Mouse (Mus musculus): ENCODE measurements at regions not wholly inside any gene's neighbourhood (a gene's known extent, or its start where the extent isn't known, plus 50 kb on each side); places are given as distances from the start of the nearest gene placed in this dataset.

DNA sequence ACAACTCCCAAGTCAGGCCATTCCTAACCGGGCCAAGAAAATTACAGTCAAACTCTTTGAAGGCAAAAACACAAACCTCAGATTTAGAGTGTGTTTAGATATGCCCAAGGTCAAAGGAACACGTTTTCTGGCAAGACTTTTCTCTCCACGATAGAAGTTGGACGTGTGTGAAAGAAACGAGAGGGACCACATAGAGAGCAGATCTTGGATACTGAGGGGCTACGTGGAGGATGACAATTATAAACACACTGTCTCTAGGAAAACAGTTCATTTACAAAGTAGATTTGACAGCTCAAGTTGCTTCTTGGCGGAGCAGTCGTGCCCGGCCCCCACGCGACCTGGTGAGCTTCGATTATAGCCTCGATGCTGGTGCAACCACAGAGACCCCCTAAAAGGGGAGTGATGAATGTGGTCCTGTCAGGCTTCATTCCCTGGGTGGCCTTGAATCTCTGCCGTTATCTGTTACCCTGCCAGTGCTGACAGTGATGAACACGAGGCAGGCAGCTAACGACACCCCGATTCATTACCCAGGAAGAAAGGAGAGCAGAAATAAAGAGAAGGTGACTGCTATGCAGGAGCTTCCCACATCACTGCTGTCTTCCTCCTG is 187.4 kb upstream of the Noct start:
- WGBS, result 26% methylated on average over 17 of the region's 17 CpGs

DNA sequence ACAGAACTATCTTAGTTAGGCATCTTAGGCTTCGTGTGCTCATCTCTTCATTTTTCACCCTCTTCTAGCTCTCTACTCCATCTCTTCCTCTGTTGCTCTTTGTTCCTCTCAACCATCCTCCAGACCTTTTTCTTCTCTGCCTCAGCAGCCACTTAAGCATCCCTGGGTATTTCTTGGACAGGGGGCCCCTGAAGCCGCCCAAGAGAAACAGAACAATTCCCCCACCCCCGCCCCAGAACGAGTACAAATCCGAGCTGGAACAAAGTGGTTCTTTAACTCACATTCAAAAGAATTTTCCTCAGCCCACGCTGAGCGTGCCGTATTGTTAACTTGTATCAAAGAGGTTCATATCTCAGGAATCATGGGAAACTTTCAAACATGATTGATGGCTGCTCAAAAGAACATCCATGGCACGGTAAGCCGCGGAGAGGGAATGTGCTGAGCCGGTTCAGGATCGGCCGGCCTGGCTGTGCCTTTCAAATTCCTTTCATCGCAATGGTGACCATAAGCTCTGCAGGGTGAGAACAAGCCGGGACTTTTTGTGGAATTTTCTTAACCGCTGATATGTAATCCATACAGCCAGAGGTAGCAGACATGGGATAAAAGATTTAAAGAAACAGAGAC is 181.9 kb upstream of the Noct start:
- H3K9me3 ChIP-seq (ENCODE audit: low read length), result no peaks in the 10 kb centered on the region
- H3K4me3 ChIP-seq (ENCODE audit: low read length), result no peak overlapping the region
- H3K36me3 ChIP-seq (ENCODE audit: insufficient read depth, low read length), result no peaks in the 10 kb centered on the region
- H3K4me1 ChIP-seq (ENCODE audit: insufficient read depth, low read length), result no peaks in the 10 kb centered on the region
- no peak overlapping the region for H3K27ac ChIP-seq (ENCODE audit: low read length)
- no peak overlapping the region for H3K4me2 ChIP-seq (replicated peaks; ENCODE audit: low read depth, low read length)
- no peaks in the 10 kb centered on the region for H3K27me3 ChIP-seq (ENCODE audit: insufficient read depth, low read length)
- 64% methylated on average over 17 of the region's 17 CpGs for WGBS
- no peak for ATAC-seq (ENCODE audit: low FRiP score, low TSS enrichment)
- H3K9ac ChIP-seq (replicated peaks; ENCODE audit: low read length), result no peak overlapping the region

More for the DNA sequence above, 187.4 kb upstream of the Noct start:
- H3K9me3 ChIP-seq (ENCODE audit: low read length), result no peaks in the 10 kb centered on the region
- ATAC-seq (ENCODE audit: low FRiP score, low TSS enrichment), result no peak
- no peak overlapping the region for H3K4me3 ChIP-seq (ENCODE audit: low read length)
- no peaks in the 10 kb centered on the region for H3K36me3 ChIP-seq (ENCODE audit: insufficient read depth, low read length)
- no peaks in the 10 kb centered on the region; the same call in 1 of the 2 replicates for H3K4me1 ChIP-seq (ENCODE audit: insufficient read depth, low read length)
- H3K9ac ChIP-seq (replicated peaks; ENCODE audit: low read length), result no peak overlapping the region
- H3K27me3 ChIP-seq (ENCODE audit: insufficient read depth, low read length), result no peaks in the 10 kb centered on the region
- H3K27ac ChIP-seq (ENCODE audit: low read length), result no peak overlapping the region
- no peak overlapping the region for H3K4me2 ChIP-seq (replicated peaks; ENCODE audit: low read depth, low read length)

DNA sequence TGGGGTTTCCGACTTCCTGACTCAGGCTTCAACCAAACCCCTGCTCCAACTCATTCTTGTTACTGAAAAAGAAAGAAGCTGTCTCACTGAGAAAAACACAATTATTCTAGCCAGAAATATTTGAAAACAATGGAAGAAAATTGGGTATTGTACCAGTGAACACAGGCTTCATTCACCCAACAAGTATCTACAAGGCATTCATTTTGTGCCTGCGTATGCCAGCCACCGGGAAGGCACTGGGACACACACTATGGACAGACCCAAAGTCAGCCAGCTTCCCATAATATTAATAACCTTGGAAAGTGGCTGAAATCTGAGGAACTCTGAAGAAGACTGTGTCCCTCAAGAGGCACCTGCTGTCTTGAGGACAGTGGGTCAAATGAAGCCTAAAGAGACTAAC is 175.5 kb upstream of the Noct start:
- Histone ChIP-seq H3K36me3 (ENCODE audit: insufficient read depth, low read length) (no peaks in the 10 kb centered on the region), H3K27ac (ENCODE audit: low read length) (no peak overlapping the region), H3K9ac (replicated peaks; ENCODE audit: low read length) (no peak overlapping the region), H3K9me3 (ENCODE audit: low read length) (peaks cover 7% of the 10 kb centered on the region), H3K4me3 (ENCODE audit: low read length) (no peak overlapping the region), H3K27me3 (ENCODE audit: insufficient read depth, low read length) (no peaks in the 10 kb centered on the region), H3K4me1 (ENCODE audit: insufficient read depth, low read length) (no peaks in the 10 kb centered on the region), H3K4me2 (replicated peaks; ENCODE audit: low read depth, low read length) (no peak overlapping the region)
- WGBS, result 97% methylated on average over 3 of the region's 3 CpGs
- ATAC-seq (ENCODE audit: low FRiP score, low TSS enrichment), result no peak

DNA sequence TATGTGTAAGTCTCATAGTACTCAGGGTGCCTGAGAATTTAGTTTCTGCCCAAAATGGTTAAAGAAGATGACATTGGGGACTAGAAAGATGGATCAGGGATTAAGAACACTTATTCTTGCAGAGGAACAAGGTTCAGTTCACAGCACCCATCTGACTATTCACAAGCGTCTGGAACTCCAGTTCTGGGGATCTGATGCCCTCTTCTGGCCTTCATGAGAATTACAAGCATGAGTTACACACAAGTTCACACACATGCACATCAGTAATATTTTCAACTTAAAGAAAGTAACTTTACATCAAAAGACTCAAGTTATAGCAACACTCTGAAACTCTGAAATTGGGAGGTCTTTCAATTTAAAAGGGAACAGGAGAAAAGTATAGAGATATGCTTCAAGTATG is 174.1 kb upstream of the Noct start:
- Histone ChIP-seq H3K4me2 (replicated peaks; ENCODE audit: low read depth, low read length) (no peak overlapping the region), H3K9ac (replicated peaks; ENCODE audit: low read length) (no peak overlapping the region), H3K4me3 (ENCODE audit: low read length) (no peak overlapping the region), H3K27ac (ENCODE audit: low read length) (no peak overlapping the region), H3K27me3 (ENCODE audit: insufficient read depth, low read length) (no peaks in the 10 kb centered on the region), H3K4me1 (ENCODE audit: insufficient read depth, low read length) (no peaks in the 10 kb centered on the region), H3K36me3 (ENCODE audit: insufficient read depth, low read length) (no peaks in the 10 kb centered on the region), H3K9me3 (ENCODE audit: low read length) (peaks cover 7% of the 10 kb centered on the region)
- 88% methylated on average over 1 of the region's 1 CpGs for WGBS
- ATAC-seq (ENCODE audit: low FRiP score, low TSS enrichment), result no peak

DNA sequence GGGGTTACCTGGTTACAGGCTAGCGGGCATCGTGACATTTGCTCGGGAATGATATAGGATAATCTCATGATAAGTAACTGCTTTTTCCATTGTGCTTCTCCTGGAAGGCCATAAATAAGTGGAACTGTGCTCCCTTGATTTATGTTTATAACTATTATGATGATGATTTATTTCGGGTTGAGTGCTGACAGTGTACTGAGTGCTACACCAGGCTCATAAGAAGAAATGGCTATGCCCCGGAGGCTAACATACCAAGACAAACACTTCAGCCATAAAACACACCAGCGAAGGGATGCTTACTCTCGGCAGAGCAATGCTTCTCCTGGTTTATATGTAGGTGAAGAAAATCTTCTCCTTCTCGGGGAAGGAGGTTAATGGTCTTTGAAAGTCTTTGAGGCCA is 169.2 kb upstream of the Noct start:
- Histone ChIP-seq H3K9me3 (ENCODE audit: low read length) (peaks cover 9% of the 10 kb centered on the region), H3K9ac (replicated peaks; ENCODE audit: low read length) (no peak overlapping the region), H3K36me3 (ENCODE audit: insufficient read depth, low read length) (no peaks in the 10 kb centered on the region), H3K27ac (ENCODE audit: low read length) (no peak overlapping the region), H3K4me1 (ENCODE audit: insufficient read depth, low read length) (no peaks in the 10 kb centered on the region), H3K27me3 (ENCODE audit: insufficient read depth, low read length) (no peaks in the 10 kb centered on the region), H3K4me3 (ENCODE audit: low read length) (no peak overlapping the region), H3K4me2 (replicated peaks; ENCODE audit: low read depth, low read length) (no peak overlapping the region)
- no peak for ATAC-seq (ENCODE audit: low FRiP score, low TSS enrichment)
- 42% methylated on average over 8 of the region's 8 CpGs for WGBS

DNA sequence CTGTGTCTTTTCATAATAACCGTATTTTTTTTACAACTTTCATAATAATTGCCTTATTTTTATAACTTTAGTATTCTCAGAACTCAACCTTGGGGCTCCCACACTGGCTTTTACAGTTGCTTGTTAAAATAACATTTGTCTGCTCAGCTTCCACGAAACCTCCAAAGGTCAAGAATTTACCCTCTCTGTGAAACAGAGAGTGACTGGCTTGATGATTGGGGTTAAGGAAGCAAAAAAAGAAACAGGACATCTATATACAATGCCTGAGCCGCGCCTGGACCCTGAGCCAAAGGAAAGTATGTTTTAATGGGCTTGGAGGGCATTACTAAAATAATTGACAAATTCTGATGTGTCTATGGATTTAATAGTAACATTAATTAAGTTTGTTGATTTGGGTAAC is 160.0 kb upstream of the Noct start:
- peak; percentile 70; the same call in 1 of the 2 replicates for ATAC-seq (ENCODE audit: low FRiP score, low TSS enrichment)
- H3K27ac ChIP-seq (ENCODE audit: low read length), result no peak overlapping the region

DNA sequence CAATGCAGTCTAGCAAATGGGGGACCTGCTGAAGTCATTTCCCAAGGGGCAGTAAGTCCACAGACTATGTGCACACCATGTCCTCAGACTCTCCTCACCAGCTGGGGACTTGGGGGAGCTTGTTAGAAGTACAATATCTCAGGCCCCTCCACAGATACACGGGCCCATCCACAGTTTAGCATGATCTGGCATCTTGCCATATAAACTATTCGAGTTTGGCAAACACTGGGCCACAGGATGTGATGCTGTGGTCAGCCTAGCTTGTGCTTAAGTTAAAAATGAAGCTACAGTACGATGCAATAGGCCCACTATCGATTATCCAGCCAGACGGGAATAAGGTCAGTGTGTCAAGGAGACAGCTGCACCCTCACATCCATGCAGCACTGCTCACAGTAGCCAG is 157.9 kb upstream of the Noct start:
- Histone ChIP-seq H3K4me2 (replicated peaks; ENCODE audit: low read depth, low read length) (no peak overlapping the region), H3K36me3 (ENCODE audit: insufficient read depth, low read length) (no peaks in the 10 kb centered on the region), H3K9ac (replicated peaks; ENCODE audit: low read length) (no peak overlapping the region), H3K4me1 (ENCODE audit: insufficient read depth, low read length) (peaks cover 27% of the 10 kb centered on the region), H3K9me3 (ENCODE audit: low read length) (no peaks in the 10 kb centered on the region), H3K27ac (ENCODE audit: low read length) (no peak overlapping the region), H3K27me3 (ENCODE audit: insufficient read depth, low read length) (no peaks in the 10 kb centered on the region), H3K4me3 (ENCODE audit: low read length) (no peak overlapping the region)
- WGBS, result 34% methylated on average over 5 of the region's 5 CpGs
- ATAC-seq (ENCODE audit: low FRiP score, low TSS enrichment), result no peak

More for the DNA sequence above, 160.0 kb upstream of the Noct start:
- Histone ChIP-seq H3K4me1 (ENCODE audit: insufficient read depth, low read length) (peaks cover 27% of the 10 kb centered on the region), H3K36me3 (ENCODE audit: insufficient read depth, low read length) (no peaks in the 10 kb centered on the region), H3K9ac (replicated peaks; ENCODE audit: low read length) (no peak overlapping the region), H3K4me2 (replicated peaks; ENCODE audit: low read depth, low read length) (no peak overlapping the region), H3K27me3 (ENCODE audit: insufficient read depth, low read length) (no peaks in the 10 kb centered on the region), H3K4me3 (ENCODE audit: low read length) (no peak overlapping the region), H3K9me3 (ENCODE audit: low read length) (no peaks in the 10 kb centered on the region)
- 15% methylated on average over 4 of the region's 4 CpGs for WGBS

DNA sequence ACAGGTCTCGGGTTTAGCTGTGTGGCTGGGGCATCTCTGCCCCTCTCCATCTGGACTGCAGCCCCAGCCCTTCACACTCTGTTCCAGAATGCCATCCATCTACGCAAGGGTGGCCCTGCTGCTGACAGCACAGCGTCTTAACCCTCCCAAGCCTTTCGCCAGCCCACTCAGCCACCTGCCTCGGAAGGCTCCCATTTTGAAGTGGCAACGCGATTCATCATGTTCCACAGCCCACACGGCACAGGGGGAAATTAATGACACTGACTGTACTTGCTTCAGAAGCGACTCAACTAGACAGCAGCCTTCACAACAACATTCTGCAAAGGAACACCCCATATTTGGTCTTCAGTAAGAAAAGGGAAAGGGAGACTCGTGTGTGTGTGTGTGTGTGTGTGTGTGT is 151.8 kb upstream of the Noct start:
- Histone ChIP-seq H3K27ac (ENCODE audit: low read length) (no peak overlapping the region), H3K36me3 (ENCODE audit: insufficient read depth, low read length) (no peaks in the 10 kb centered on the region), H3K4me1 (ENCODE audit: insufficient read depth, low read length) (peaks cover 33% of the 10 kb centered on the region), H3K4me3 (ENCODE audit: low read length) (no peak overlapping the region), H3K4me2 (replicated peaks; ENCODE audit: low read depth, low read length) (no peak overlapping the region), H3K9ac (replicated peaks; ENCODE audit: low read length) (no peak overlapping the region), H3K9me3 (ENCODE audit: low read length) (no peaks in the 10 kb centered on the region), H3K27me3 (ENCODE audit: insufficient read depth, low read length) (no peaks in the 10 kb centered on the region)
- peak; percentile 40; the same call in 1 of the 2 replicates for ATAC-seq (ENCODE audit: low FRiP score, low TSS enrichment)
- 61% methylated on average over 10 of the region's 10 CpGs for WGBS

DNA sequence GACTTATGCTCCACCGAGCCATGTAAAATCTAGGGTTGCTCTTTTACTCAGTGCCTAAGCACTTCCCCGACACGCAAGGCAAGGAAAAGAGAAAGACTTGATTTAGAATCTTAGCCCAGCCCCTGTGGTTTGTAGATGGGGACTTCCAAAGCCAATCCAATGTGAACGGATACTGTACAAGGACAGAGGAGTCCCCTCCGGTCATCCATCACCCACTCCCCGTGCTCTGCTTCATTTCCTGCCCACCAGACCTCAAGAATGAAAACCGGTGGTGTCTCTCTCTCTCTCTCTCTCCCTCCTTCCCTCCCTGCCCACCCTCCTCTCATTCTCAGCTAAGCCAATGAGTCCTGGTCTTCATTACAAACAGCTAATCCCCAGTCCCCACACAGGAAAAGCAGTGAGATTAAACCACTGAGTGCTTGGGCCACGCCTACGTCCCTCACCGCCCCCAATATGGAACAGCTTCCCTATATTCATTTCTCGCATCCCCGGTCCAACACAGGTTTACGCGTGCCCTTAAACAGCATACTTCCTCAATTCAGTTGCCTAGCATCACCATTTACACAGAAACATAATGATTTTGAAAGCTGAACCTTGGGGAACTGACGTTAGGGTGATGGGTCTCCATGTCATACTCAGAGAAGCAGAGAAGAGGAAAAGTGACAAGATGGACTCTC is 151.1 kb upstream of the Noct start:
- H3K4me1 ChIP-seq (ENCODE audit: insufficient read depth, low read length), result peaks cover 33% of the 10 kb centered on the region
- no peaks in the 10 kb centered on the region for H3K36me3 ChIP-seq (ENCODE audit: insufficient read depth, low read length)
- H3K27ac ChIP-seq (ENCODE audit: low read length), result 0 out of 2 replicates have a peak overlapping the region, but pooled peaks have one; percentile 25
- H3K27me3 ChIP-seq (ENCODE audit: insufficient read depth, low read length), result no peaks in the 10 kb centered on the region
- 59% methylated on average over 15 of the region's 15 CpGs for WGBS
- H3K4me3 ChIP-seq (ENCODE audit: low read length), result no peak overlapping the region
- no peak overlapping the region for H3K9ac ChIP-seq (replicated peaks; ENCODE audit: low read length)
- H3K4me2 ChIP-seq (replicated peaks; ENCODE audit: low read depth, low read length), result no peak overlapping the region
- ATAC-seq (ENCODE audit: low FRiP score, low TSS enrichment), result peak; percentile 62
- H3K9me3 ChIP-seq (ENCODE audit: low read length), result no peaks in the 10 kb centered on the region

DNA sequence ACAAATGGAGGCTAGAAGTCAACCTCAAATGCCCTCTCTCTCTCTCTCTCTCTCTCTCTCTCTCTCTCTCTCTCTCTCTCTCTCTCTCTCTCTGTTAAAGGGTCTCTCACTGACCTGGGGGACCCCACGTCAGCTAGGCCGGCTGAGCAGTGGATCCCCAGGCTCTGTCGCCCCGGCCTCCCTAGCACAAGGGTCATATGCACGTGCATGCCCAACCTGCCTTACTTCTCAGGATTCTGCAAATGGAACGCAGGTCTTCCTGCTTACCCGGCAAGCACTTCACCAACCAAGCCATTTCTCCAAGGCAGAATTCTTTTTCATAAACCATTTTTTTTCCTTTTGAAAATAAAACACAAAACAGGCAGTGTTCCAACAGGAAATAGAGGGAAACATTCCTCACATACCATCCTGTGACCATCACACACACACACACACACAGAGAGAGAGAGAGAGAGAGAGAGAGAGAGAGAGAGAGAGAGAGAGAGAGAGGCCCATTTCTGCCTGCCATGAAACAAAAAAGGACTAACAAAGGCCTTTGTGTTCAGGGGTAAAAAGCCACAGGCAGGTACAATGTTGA is 150.4 kb upstream of the Noct start:
- no peak overlapping the region for H3K4me3 ChIP-seq (ENCODE audit: low read length)
- 49% methylated on average over 7 of the region's 7 CpGs for WGBS
- no peaks in the 10 kb centered on the region for H3K36me3 ChIP-seq (ENCODE audit: insufficient read depth, low read length)
- peak overlapping the region; percentile 37; the same call in 1 of the 2 replicates for H3K27ac ChIP-seq (ENCODE audit: low read length)
- no peaks in the 10 kb centered on the region for H3K9me3 ChIP-seq (ENCODE audit: low read length)
- no peak overlapping the region for H3K4me2 ChIP-seq (replicated peaks; ENCODE audit: low read depth, low read length)
- no peak for ATAC-seq (ENCODE audit: low FRiP score, low TSS enrichment)
- peaks cover 37% of the 10 kb centered on the region for H3K4me1 ChIP-seq (ENCODE audit: insufficient read depth, low read length)
- no peaks in the 10 kb centered on the region for H3K27me3 ChIP-seq (ENCODE audit: insufficient read depth, low read length)
- H3K9ac ChIP-seq (replicated peaks; ENCODE audit: low read length), result no peak overlapping the region

All from kidney, embryonic 16.5 days (tissue).